Mouse (Mus musculus) cerebellum, adult (tissue): ENCODE data around the gene Slc4a1.
A peak's percentile ranks its signal among the peaks of the same experiment; 100 is the strongest.

Source experiments
- ATAC-seq: cut with Nextera tagmentation; 2 replicates; pipeline ENCODE4 v1.9.2; 2017; ENCODE audit warnings: mild to moderate bottlenecking, moderate library complexity, mixed read lengths; ENCODE audit not compliant: insufficient number of reproducible peaks, low FRiP score, low TSS enrichment

The Slc4a1 gene

GRCm38 (mm10) chr11:102310768-102311695 lies 55.0 kb downstream of the Slc4a1 start:
- ATAC-seq, result no peak

GRCm38 (mm10) chr11:102309821-102310617 lies 56.0 kb downstream of the Slc4a1 start:
- ATAC-seq, result no peak

GRCm38 (mm10) chr11:102308979-102309378 lies 57.0 kb downstream of the Slc4a1 start:
- peak; percentile 55; the same call in 1 of the 2 replicates for ATAC-seq

DNA sequence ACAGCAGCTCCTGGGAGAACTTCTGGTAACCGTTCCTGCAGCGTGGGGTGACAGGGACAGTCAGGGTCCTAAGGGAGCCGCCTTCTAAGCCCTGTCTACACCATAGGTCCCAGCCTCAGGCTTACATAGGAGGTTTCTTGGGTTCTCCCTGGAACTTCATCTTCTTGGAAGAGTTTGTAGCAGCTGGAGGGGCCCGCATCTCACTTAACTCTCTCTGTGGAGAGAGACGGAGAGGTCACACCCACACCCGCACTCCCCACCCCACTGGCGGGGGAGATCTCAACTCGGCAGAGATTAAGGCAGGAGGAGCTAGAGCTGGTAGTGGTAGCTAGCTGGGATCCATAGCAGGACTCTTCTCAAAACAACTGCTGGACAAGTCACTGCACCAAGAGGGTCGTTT lies 57.9 kb downstream of the Slc4a1 start:
- ATAC-seq, result no peak

GRCm38 (mm10) chr11:102305359-102305758 lies 60.6 kb downstream of the Slc4a1 start:
- ATAC-seq, result no peak

DNA sequence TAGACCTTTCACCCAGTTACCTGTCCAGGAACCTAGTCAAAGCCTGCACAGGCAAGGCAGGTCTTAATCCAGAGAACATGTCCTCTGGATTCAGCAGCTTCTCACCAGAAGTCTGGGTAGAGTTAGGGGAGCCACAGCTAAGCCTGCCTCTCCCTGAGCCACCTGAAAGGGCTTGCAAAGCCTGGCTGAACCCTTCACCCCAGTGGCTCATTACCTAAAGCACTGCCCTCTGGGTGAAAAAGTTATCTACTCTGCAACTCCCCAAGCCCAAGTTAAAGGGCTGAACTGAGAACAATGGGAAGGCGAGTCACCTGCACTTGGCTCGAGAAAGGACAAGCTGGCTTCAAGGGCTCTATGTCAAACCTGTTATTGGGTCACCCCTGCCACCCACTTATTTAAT lies 61.9 kb downstream of the Slc4a1 start:
- no peak for ATAC-seq

DNA sequence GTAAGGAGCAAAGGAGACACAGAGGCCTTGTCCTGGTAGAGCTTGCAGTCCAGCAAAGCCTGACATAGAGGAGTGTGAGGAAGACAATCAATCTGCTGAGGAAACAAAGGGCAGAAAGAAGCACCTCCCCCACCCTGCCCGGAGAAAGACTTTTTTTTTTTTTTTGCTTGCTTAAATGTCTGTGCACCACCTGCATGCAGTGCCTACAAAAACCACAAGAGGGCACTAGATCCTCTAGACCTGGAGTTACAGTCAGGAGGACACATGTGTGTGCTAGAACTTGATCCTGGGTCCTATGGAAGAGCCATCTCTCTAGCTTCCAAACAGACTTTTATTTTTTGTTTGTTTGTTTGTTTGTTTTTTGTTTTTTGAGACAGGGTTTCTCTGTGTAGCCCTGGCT lies 66.2 kb downstream of the Slc4a1 start:
- no peak for ATAC-seq
